Mouse (Mus musculus): ENCODE data around the gene Usp21.

DNA sequence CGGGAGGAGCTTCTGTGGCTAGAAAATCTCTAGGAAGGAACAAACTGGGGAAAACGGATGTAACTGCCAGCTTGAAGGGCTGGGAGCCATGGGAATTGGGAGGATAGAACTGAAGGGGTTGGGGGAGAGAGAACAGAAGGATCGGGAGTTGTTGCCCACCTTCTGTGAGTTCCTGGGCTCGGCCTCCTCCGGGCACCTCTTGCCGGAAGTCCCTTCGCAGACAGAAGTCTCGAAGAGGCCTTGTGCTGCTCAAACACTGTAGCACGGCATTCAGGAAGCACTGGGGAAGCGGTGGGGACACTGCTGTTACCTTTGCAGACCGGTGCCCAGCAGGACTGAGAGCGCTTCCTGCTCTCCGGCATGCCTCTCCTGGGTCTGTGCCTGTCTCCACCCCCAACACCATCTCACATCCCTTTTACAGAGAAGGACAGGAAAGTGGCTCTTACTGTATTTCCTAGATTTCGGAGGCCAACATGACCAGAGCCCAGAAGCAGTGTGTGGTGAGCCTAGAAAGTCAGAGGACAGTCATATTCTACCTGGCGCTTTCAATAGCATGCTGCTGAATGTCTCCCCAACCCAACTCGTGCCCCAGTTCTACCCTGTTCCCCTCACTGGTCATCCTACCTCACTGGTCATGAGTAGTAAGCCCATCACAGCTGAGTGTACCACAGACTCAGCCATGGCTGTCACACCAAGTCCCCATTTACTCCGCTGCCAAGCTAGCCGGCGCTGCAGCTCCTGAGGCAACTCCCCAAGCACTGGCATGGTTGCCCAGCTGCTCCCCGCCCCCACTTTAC, 2.5 kb downstream of the Usp21 start:
- TF ChIP-seq CTCF (IDR thresholded peaks at IDR 0.05; ENCODE audit: borderline replicate concordance, insufficient read depth, low read length) (no peak), POLR2A (IDR thresholded peaks at IDR 0.05; ENCODE audit: low read depth, low read length) (no peak)

Measured in embryonic fibroblast, embryonic 13.5 days (primary cell).